ENCODE assay signal across 10 mouse cellular contexts in genomic region chr3:95153874-95154273, GRCm38 (mm10). TPM values are rescaled to one million over a fixed set of nuclear protein-coding genes. Genes with fewer than 3 reads are reported as not detected.
A peak's percentile ranks its signal among the peaks of the same experiment; 100 is the strongest.
DNase-seq lines count a peak whose midpoint lies in the region; ATAC-seq lines count a peak whose summit lies in the region.
"Had no signal": no experiment of that assay in that cellular context is flagged by ENCODE, and none has a peak within 500 bp of the region (broad histone marks: within the 10 kb centered on the region; RNA-seq: fewer than 3 reads in every experiment).

No protein-coding gene starts in this region.

- no peaks in the 10 kb centered on the region for H3K9me3 ChIP-seq in liver, embryonic 12.5 days (replicated peaks)
- H3K9me3 ChIP-seq in liver, embryonic 13.5 days (replicated peaks), result no peaks in the 10 kb centered on the region
- no peaks in the 10 kb centered on the region for H3K9me3 ChIP-seq in forebrain, embryonic 13.5 days (replicated peaks)
- H3K9me3 ChIP-seq: limb, embryonic 15.5 days; stomach, embryonic 15.5 days had no signal

- peak; percentile 53 for DNase-seq in adrenal gland, postnatal 10 days
- no peak for DNase-seq in adrenal gland, adult 8-10 months
- peak; percentile 68 for DNase-seq in liver
- DNase-seq in liver, embryonic 13.5 days, result peak; percentile 51
- peak; percentile 57 to 66 for DNase-seq in spleen, postnatal 36 days (ENCODE audit: low spot score in 2 of 2)

- no peak overlapping the region for H3K4me2 ChIP-seq in liver, embryonic 12.5 days
- H3K4me2 ChIP-seq in liver, embryonic 13.5 days, result no peak overlapping the region
- H3K4me2 ChIP-seq in forebrain, embryonic 13.5 days, result no peak overlapping the region
- H3K4me2 ChIP-seq: limb, embryonic 15.5 days; stomach, embryonic 15.5 days had no signal

- peaks cover 33% of the 10 kb centered on the region for H3K27me3 ChIP-seq in liver, embryonic 12.5 days (replicated peaks)
- peaks cover 2% of the 10 kb centered on the region for H3K27me3 ChIP-seq in liver, embryonic 13.5 days
- peaks cover 10% of the 10 kb centered on the region; the same call in 1 of the 2 replicates for H3K27me3 ChIP-seq in forebrain, embryonic 13.5 days
- H3K27me3 ChIP-seq: limb, embryonic 15.5 days; stomach, embryonic 15.5 days had no signal

- H3K4me1 ChIP-seq in liver, embryonic 12.5 days, result no peaks in the 10 kb centered on the region
- no peaks in the 10 kb centered on the region for H3K4me1 ChIP-seq in liver, embryonic 13.5 days (replicated peaks)
- H3K4me1 ChIP-seq in forebrain, embryonic 13.5 days, result no peaks in the 10 kb centered on the region
- H3K4me1 ChIP-seq: limb, embryonic 15.5 days; stomach, embryonic 15.5 days had no signal

- no peak for ATAC-seq in liver, embryonic 12.5 days
- 0 out of 2 replicates have a peak, but pooled peaks have one; percentile 36 for ATAC-seq in liver, embryonic 13.5 days (ENCODE audit: low read depth)
- ATAC-seq in forebrain, embryonic 13.5 days, result no peak
- no peak for ATAC-seq in activated CD4-positive, CD25-positive, alpha-beta regulatory T cell, adult 4 months

- no peaks in the 10 kb centered on the region for H3K36me3 ChIP-seq in liver, embryonic 12.5 days
- no peaks in the 10 kb centered on the region for H3K36me3 ChIP-seq in liver, embryonic 13.5 days
- no peaks in the 10 kb centered on the region for H3K36me3 ChIP-seq in forebrain, embryonic 13.5 days (ENCODE audit: poor library complexity, severe bottlenecking)
- H3K36me3 ChIP-seq: limb, embryonic 15.5 days; stomach, embryonic 15.5 days had no signal

- no peak overlapping the region for H3K9ac ChIP-seq in liver, embryonic 12.5 days
- no peak overlapping the region for H3K9ac ChIP-seq in liver, embryonic 13.5 days
- H3K9ac ChIP-seq in forebrain, embryonic 13.5 days, result no peak overlapping the region
- H3K9ac ChIP-seq: limb, embryonic 15.5 days; stomach, embryonic 15.5 days had no signal

- H3K4me3 ChIP-seq in liver, embryonic 12.5 days, result no peak overlapping the region
- no peak overlapping the region for H3K4me3 ChIP-seq in liver, embryonic 13.5 days (replicated peaks)
- no peak overlapping the region for H3K4me3 ChIP-seq in forebrain, embryonic 13.5 days
- H3K4me3 ChIP-seq: limb, embryonic 15.5 days; stomach, embryonic 15.5 days had no signal

- WGBS in liver, embryonic 12.5 days (ENCODE audit: insufficient replicate concordance), result 28% methylated on average over 4 of the region's 4 CpGs
- 31% methylated on average over 4 of the region's 4 CpGs for WGBS in liver, embryonic 13.5 days (ENCODE audit: insufficient replicate concordance)
- 57% methylated on average over 4 of the region's 4 CpGs for WGBS in forebrain, embryonic 13.5 days

- no peak overlapping the region for H3K27ac ChIP-seq in liver, embryonic 12.5 days
- H3K27ac ChIP-seq in liver, embryonic 13.5 days, result no peak overlapping the region
- no peak overlapping the region for H3K27ac ChIP-seq in forebrain, embryonic 13.5 days
- H3K27ac ChIP-seq: limb, embryonic 15.5 days; stomach, embryonic 15.5 days had no signal

RNA-seq across cellular contexts. Expression of gene Sema6c, which starts 6.4 kb away (rescaled TPM):
- total RNA-seq in adrenal gland, postnatal 10 days (2021), result 10 to 100 TPM in 1 of 2 experiments, 1 to 10 TPM in 1; 8.3 to 17.1 TPM
- total RNA-seq in adrenal gland, adult 8-10 months (2022), result 10 to 100 TPM in 2 of 4 experiments, 1 to 10 TPM in 2; 4.0 to 13.1 (median 8.0) TPM
- polyA plus RNA-seq in liver, embryonic 12.5 days (2016; fragmentation: Nextera tagmentation; extraction: Ambion mirVana), result 1.9 and 2.1 TPM in 2 replicates
- polyA plus RNA-seq in liver, embryonic 13.5 days (2015; fragmentation: Nextera tagmentation; extraction: Ambion mirVana), result 0.35 and 0.36 TPM in 2 replicates
- polyA plus RNA-seq in forebrain, embryonic 13.5 days (2015; fragmentation: Nextera tagmentation; extraction: Ambion mirVana), result 14.1 and 14.6 TPM in 2 replicates
- polyA plus RNA-seq in activated CD4-positive, CD25-positive, alpha-beta regulatory T cell, adult 4 months (2017; shearing (Covaris generic)), result not detected

RNA-seq across cellular contexts. Expression of gene Tnfaip8l2, which starts 11.7 kb away (rescaled TPM):
- total RNA-seq in adrenal gland, postnatal 10 days (2021), result 1 to 10 TPM; 3.7 to 4.4 TPM
- 1 to 10 TPM; 1.8 to 5.0 (median 3.2) TPM for total RNA-seq in adrenal gland, adult 8-10 months (2022)
- polyA plus RNA-seq in liver, embryonic 12.5 days (2016; fragmentation: Nextera tagmentation; extraction: Ambion mirVana), result 5.1 and 5.3 TPM in 2 replicates
- polyA plus RNA-seq in liver, embryonic 13.5 days (2015; fragmentation: Nextera tagmentation; extraction: Ambion mirVana), result 5.7 and 6.0 TPM in 2 replicates
- polyA plus RNA-seq in forebrain, embryonic 13.5 days (2015; fragmentation: Nextera tagmentation; extraction: Ambion mirVana), result 1.1 and 1.2 TPM in 2 replicates
- polyA plus RNA-seq in activated CD4-positive, CD25-positive, alpha-beta regulatory T cell, adult 4 months (2017; shearing (Covaris generic)), result 100 to 1,000 TPM; 216 to 232 TPM

RNA-seq across cellular contexts. Expression of gene Lysmd1, which starts 20.0 kb away (rescaled TPM):
- 1 to 10 TPM; 9.2 to 9.8 TPM for total RNA-seq in adrenal gland, postnatal 10 days (2021)
- 10 to 100 TPM in 3 of 4 experiments, 1 to 10 TPM in 1; 8.4 to 11.4 (median 10.4) TPM for total RNA-seq in adrenal gland, adult 8-10 months (2022)
- polyA plus RNA-seq in liver, embryonic 12.5 days (2016; fragmentation: Nextera tagmentation; extraction: Ambion mirVana), result 7.9 and 8.6 TPM in 2 replicates
- polyA plus RNA-seq in liver, embryonic 13.5 days (2015; fragmentation: Nextera tagmentation; extraction: Ambion mirVana), result 7.3 and 7.5 TPM in 2 replicates
- polyA plus RNA-seq in forebrain, embryonic 13.5 days (2015; fragmentation: Nextera tagmentation; extraction: Ambion mirVana), result 29.6 and 30.8 TPM in 2 replicates
- polyA plus RNA-seq in activated CD4-positive, CD25-positive, alpha-beta regulatory T cell, adult 4 months (2017; shearing (Covaris generic)), result 10 to 100 TPM; 21.1 to 22.9 TPM

RNA-seq across cellular contexts. Expression of gene Scnm1, which starts 20.1 kb away (rescaled TPM):
- 10 to 100 TPM; 30.6 to 38.6 TPM for total RNA-seq in adrenal gland, postnatal 10 days (2021)
- total RNA-seq in adrenal gland, adult 8-10 months (2022), result 10 to 100 TPM; 30.8 to 58.2 (median 43.5) TPM
- 38.2 and 39.7 TPM in 2 replicates for polyA plus RNA-seq in liver, embryonic 12.5 days (2016; fragmentation: Nextera tagmentation; extraction: Ambion mirVana)
- polyA plus RNA-seq in liver, embryonic 13.5 days (2015; fragmentation: Nextera tagmentation; extraction: Ambion mirVana), result 33.4 and 33.5 TPM in 2 replicates
- polyA plus RNA-seq in forebrain, embryonic 13.5 days (2015; fragmentation: Nextera tagmentation; extraction: Ambion mirVana), result 99.5 and 106 TPM in 2 replicates
- 10 to 100 TPM; 67.2 to 99.2 TPM for polyA plus RNA-seq in activated CD4-positive, CD25-positive, alpha-beta regulatory T cell, adult 4 months (2017; shearing (Covaris generic))

RNA-seq across cellular contexts. Expression of gene Tmod4, which starts 29.6 kb away (rescaled TPM):
- 10 to 100 TPM in 1 of 2 experiments, 1 to 10 TPM in 1; 8.1 to 25.3 TPM for total RNA-seq in adrenal gland, postnatal 10 days (2021)
- total RNA-seq in adrenal gland, adult 8-10 months (2022), result 1 to 10 TPM in 1 of 4 experiments, under 1 TPM in 1, not detected in 2; 0.56 to 1.5 TPM
- 0.19 and 0.51 TPM in 2 replicates for polyA plus RNA-seq in liver, embryonic 12.5 days (2016; fragmentation: Nextera tagmentation; extraction: Ambion mirVana)
- 0.17 and 0.67 TPM in 2 replicates for polyA plus RNA-seq in liver, embryonic 13.5 days (2015; fragmentation: Nextera tagmentation; extraction: Ambion mirVana)
- 0.72 and 0.81 TPM in 2 replicates for polyA plus RNA-seq in forebrain, embryonic 13.5 days (2015; fragmentation: Nextera tagmentation; extraction: Ambion mirVana)
- 1 to 10 TPM; 2.5 to 3.7 TPM for polyA plus RNA-seq in activated CD4-positive, CD25-positive, alpha-beta regulatory T cell, adult 4 months (2017; shearing (Covaris generic))

Comparison
In these comparisons a context has a peak if more than half of its experiments do, and no peak if none do; other contexts are left out.
1. RNA of gene Tnfaip8l2, which starts 11.7 kb away (polyA plus RNA-seq): 216 to 232 TPM in activated CD4-positive, CD25-positive, alpha-beta regulatory T cell, adult 4 months; 5.7 to 6.0 TPM in liver, embryonic 13.5 days, 5.1 to 5.3 TPM in liver, embryonic 12.5 days and 1.1 to 1.2 TPM in forebrain, embryonic 13.5 days; every median in the first group is over 10 times any median in the second.